Mouse (Mus musculus) forebrain, embryonic 12.5 days (tissue): ENCODE results near the gene Mical2. TPM values are rescaled to one million over a fixed set of nuclear protein-coding genes. Genes with fewer than 3 reads are reported as not detected.

Experiments used
- ATAC-seq: fragments of 200-750 bp; cut with Nextera tagmentation; 2 replicates; pipeline ENCODE4 v1.8.0; 2017; ENCODE audit warnings: moderate TSS enrichment; ENCODE audit not compliant: low FRiP score
- H3K27ac ChIP-seq: fragments of 300-500 bp; sonication (generic); 2 replicates; pipeline ENCODE4 v1.5.1; 2016; ENCODE audit warnings: mild to moderate bottlenecking
- H3K27me3 ChIP-seq: fragments of 300-500 bp; sonication (generic); 2 replicates; pipeline ENCODE4 v1.6.1; 2016; ENCODE audit warnings: mild to moderate bottlenecking
- H3K36me3 ChIP-seq: fragments of 300-500 bp; sonication (generic); replicated peaks from 2 replicates; pipeline ENCODE4 v1.6.1; 2016; ENCODE audit warnings: mild to moderate bottlenecking
- H3K4me1 ChIP-seq: fragments of 300-500 bp; sonication (generic); 2 replicates; pipeline ENCODE4 v1.6.1; 2016
- H3K4me2 ChIP-seq: fragments of 300-500 bp; sonication (generic); 2 replicates; pipeline ENCODE4 v1.6.1; 2016; ENCODE audit warnings: mild to moderate bottlenecking, moderate library complexity
- H3K4me3 ChIP-seq: fragments of 300-500 bp; sonication (generic); replicated peaks from 2 replicates; pipeline ENCODE4 v1.5.1; 2016; ENCODE audit warnings: mild to moderate bottlenecking
- H3K9ac ChIP-seq: fragments of 300-500 bp; sonication (generic); 2 replicates; pipeline ENCODE4 v1.6.1; 2016; ENCODE audit warnings: mild to moderate bottlenecking
- H3K9me3 ChIP-seq: fragments of 300-500 bp; sonication (generic); 2 replicates; pipeline ENCODE4 v1.6.1; 2016
- WGBS: fragments of 180-500 bp; shearing (Covaris S2); methylation state at CpG from one replicate; pipeline ENCODE4 v1.1.7; 2016; 5-methylcytosine and 5-hydroxymethylcytosine counted together
- polyA plus RNA-seq: library from polyadenylated mRNA; unstranded; fragments of >200 nt; fragmentation: Nextera tagmentation; extraction: Ambion mirVana; gene quantifications from 2 replicates; pipeline ENCODE4 v1.2.1, GENCODE M21; 2016

Gene Mical2
- polyA plus RNA-seq, 1 experiment from 2014 or later = 2.3 TPM

DNA sequence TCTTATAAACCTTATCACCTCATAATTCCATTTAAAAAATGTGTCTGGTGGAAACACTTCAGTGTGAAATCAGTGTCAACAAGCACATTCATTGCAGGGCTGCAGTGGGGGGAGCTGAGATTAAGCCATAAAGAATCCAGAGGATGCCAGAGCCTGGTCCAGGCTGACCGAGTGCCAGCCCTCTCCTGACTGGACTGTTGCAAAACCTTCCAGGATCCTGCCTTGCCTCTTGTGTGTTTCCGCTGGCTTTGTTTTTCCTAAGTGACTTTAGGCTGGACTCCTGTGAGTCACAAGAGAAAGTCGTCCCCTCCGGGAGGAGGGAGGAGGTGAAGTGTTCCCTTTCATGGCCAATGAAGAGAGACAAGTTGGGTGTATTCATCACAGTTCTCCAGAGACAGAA, 64.3 kb downstream of the Mical2 start:
- Histone ChIP-seq H3K9ac (no peak overlapping the region), H3K9me3 (no peaks in the 10 kb centered on the region), H3K4me2 (no peak overlapping the region), H3K36me3 (no peaks in the 10 kb centered on the region), H3K27ac (no peak overlapping the region), H3K4me1 (no peaks in the 10 kb centered on the region), H3K27me3 (0 out of 2 replicates have a peak, but pooled peaks cover 6% of the 10 kb centered on the region), H3K4me3 (no peak overlapping the region)
- no peak for ATAC-seq
- WGBS = 51% methylated on average over 4 of the region's 4 CpGs

DNA sequence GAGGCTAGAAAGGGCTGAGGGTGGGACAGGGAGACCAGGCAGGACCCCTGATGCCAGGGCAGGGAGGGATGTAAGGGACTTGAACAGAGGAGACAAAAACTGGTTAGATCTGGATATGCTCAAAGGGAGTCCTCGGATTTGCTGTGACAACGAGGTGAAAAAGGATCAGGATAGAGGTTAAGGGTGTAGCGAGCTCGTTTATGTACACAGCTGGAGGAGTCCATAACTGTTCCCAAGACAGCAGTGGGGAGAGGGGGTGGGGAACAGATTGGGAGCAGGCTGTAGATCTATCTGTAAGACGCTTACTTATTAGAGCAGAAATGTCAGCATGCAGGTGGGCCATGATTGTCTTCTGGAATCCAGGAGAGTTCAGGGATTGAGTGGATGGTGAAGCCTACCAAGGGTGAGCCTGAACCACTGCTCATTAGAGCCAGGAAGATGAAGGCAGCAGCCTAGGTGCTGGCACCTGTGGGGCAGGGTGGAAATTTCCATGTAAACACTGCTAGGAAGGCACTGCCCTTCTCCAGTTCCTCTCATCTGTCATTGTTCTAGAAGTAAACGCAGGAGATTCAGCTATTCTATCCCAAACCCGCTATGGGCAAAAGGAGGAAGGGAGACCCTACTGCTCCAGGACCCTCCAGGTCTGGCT, 67.9 kb downstream of the Mical2 start:
- Histone ChIP-seq H3K27me3 (no peaks in the 10 kb centered on the region), H3K4me3 (no peak overlapping the region), H3K9me3 (no peaks in the 10 kb centered on the region), H3K4me2 (no peak overlapping the region), H3K27ac (no peak overlapping the region), H3K4me1 (peaks cover 3% of the 10 kb centered on the region; the same call in 1 of the 2 replicates), H3K36me3 (no peaks in the 10 kb centered on the region), H3K9ac (no peak overlapping the region)
- WGBS = 52% methylated on average over 5 of the region's 7 CpGs
- ATAC-seq = no peak

DNA sequence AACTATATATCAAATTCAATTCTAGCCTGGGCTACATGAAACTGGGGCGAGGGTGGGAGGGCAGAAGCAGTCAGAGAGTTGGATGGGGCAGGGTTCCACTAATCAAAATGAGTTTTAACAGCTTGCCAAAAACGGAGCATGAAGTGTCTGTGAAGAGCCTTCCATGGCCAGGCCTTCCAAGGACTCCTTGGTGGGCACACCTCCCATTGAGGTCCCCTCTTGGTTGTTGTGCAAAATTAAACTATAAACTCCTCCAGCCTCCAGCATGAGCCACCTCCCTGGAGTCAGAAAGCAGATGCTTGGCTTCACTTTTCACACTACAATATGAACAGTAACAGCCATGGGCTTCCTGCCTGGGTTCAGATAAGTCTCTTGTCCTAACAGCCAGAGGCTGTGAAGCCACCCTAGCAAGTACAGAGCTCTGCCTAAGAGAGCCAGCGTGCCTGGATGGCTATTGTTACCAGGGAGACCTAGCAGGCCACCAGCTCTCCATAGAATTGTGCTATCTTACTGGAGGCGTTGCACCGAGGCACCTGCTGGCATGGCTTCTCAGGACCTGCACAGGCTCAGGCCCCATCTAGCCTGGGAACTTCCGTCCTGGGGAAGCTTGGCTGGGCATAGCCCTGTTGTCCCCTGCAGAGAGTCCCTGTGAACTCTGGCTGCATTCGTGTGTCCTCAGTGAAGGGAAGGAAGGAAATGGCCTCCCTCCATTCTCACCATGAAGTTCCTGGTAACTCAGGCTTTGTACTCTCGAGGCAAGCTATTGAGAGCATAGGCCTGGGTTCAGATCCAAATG, 70.0 kb downstream of the Mical2 start:
- Histone ChIP-seq H3K9me3 (no peaks in the 10 kb centered on the region), H3K27ac (no peak overlapping the region), H3K9ac (no peak overlapping the region), H3K4me3 (no peak overlapping the region), H3K4me2 (no peak overlapping the region), H3K4me1 (peaks cover 7% of the 10 kb centered on the region; the same call in 1 of the 2 replicates), H3K36me3 (no peaks in the 10 kb centered on the region), H3K27me3 (no peaks in the 10 kb centered on the region)
- whole genome bisulfite sequencing = 65% methylated on average over 8 of the region's 8 CpGs
- no peak for ATAC-seq

DNA sequence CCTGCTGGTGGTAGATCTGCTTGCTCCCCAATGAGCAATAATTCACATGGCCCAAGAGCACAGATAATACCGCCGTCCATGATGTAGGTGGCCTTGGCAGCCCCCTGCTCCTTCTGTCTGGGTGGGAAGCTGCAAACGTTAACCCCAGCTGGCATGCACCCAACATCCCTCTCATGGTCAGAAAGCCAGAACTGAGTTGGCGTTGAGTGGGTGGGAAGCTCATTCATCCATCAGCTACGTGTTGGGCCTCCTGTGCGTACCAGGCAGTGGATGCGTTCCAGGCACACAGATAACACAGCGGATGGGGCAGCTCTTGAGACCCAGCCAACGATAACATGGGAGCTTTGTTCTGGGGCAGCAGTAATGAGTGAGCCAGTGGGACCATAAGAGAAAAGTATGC, 72.4 kb downstream of the Mical2 start:
- WGBS = 92% methylated on average over 9 of the region's 9 CpGs
- Histone ChIP-seq H3K4me3 (no peak overlapping the region), H3K36me3 (no peaks in the 10 kb centered on the region), H3K27ac (no peak overlapping the region), H3K4me2 (no peak overlapping the region), H3K9ac (no peak overlapping the region), H3K9me3 (no peaks in the 10 kb centered on the region), H3K4me1 (peaks cover 7% of the 10 kb centered on the region; the same call in 1 of the 2 replicates), H3K27me3 (no peaks in the 10 kb centered on the region)
- ATAC-seq = no peak

DNA sequence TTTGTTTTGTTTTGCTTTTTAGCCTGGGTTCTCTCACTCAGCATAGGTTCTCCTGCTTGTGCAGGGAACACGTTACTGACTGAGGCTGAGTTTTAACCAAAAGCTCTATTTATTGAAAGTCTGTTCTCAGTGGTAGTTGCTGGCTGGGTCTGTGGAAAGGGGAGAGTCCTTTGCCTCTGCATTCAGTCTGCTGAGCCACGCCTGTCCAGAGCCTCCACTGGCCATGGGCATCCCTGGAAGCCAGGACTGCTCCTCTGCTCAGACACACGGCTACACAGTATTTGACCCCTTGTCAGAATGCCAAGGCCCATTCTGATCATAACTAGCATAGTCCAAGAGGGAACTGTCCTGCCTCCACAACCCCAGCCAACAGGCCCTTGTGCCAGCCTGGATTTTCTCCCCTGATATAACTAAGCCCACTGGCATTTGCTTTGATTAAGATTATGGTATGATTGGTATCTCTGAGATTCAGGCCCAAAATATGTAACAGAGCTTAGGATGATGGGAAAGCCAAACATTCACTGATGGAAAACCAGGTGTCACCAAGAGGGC, 73.3 kb downstream of the Mical2 start:
- no peak overlapping the region for H3K4me2 ChIP-seq
- no peak for ATAC-seq
- H3K4me3 ChIP-seq = no peak overlapping the region
- no peaks in the 10 kb centered on the region for H3K27me3 ChIP-seq
- H3K4me1 ChIP-seq = peaks cover 7% of the 10 kb centered on the region; the same call in 1 of the 2 replicates
- H3K9me3 ChIP-seq = no peaks in the 10 kb centered on the region
- no peak overlapping the region for H3K27ac ChIP-seq
- 76% methylated on average over 3 of the region's 3 CpGs for WGBS
- H3K9ac ChIP-seq = no peak overlapping the region
- H3K36me3 ChIP-seq = no peaks in the 10 kb centered on the region

DNA sequence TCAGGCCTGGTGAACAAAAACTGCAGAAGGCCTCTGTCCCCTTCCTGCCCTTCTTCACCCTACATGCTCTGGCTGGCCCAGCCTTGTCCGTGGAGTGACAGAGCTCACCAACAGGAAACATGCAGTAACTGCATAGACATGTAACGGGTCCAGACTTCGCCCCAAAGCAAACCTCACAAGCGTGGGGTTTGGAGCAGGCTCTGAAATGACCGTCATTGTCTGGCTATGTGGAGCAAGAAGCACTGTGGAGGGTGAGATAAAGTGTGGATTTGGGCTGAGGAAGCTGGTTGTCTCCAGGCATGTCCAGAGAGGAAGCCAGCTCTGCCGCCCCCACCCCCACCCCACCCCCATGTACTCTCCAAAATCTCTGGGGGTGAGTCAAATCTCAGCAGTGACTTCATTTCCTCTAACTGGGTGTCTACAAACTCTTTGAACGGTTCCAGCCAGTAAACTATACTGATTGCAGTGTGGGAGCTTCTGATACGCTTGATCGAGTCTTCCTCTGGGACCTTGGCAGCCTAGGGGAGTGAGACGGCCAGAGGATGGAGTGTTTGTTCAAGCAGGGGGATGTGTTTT, 74.0 kb downstream of the Mical2 start:
- Histone ChIP-seq H3K36me3 (no peaks in the 10 kb centered on the region), H3K4me1 (peaks cover 7% of the 10 kb centered on the region; the same call in 1 of the 2 replicates), H3K27me3 (no peaks in the 10 kb centered on the region), H3K9ac (no peak overlapping the region), H3K9me3 (no peaks in the 10 kb centered on the region), H3K4me2 (no peak overlapping the region), H3K4me3 (no peak overlapping the region), H3K27ac (no peak overlapping the region)
- 79% methylated on average over 10 of the region's 10 CpGs for WGBS
- no peak for ATAC-seq

DNA sequence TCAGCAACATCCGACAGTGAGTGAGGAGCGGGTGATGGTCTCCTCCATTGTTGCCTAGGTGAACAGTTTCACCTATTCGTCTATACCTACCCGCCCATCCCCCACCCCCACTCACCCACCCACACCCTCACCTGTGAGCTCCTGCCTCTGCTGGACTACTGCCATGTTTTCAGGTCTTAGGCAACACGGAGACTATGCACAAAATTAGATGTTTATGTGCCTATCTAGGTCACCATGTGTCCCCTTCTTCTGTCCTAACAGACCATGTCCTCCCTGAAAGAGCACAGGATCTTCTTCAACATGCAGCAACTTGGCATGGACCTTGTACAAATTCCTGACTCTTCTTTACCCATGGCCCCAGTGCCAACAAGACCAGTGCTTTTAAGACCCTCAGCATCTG, 74.5 kb downstream of the Mical2 start:
- WGBS = 91% methylated on average over 5 of the region's 5 CpGs
- ATAC-seq = no peak
- Histone ChIP-seq H3K4me3 (no peak overlapping the region), H3K36me3 (no peaks in the 10 kb centered on the region), H3K27ac (no peak overlapping the region), H3K4me2 (no peak overlapping the region), H3K27me3 (no peaks in the 10 kb centered on the region), H3K4me1 (peaks cover 7% of the 10 kb centered on the region; the same call in 1 of the 2 replicates), H3K9me3 (no peaks in the 10 kb centered on the region), H3K9ac (no peak overlapping the region)

DNA sequence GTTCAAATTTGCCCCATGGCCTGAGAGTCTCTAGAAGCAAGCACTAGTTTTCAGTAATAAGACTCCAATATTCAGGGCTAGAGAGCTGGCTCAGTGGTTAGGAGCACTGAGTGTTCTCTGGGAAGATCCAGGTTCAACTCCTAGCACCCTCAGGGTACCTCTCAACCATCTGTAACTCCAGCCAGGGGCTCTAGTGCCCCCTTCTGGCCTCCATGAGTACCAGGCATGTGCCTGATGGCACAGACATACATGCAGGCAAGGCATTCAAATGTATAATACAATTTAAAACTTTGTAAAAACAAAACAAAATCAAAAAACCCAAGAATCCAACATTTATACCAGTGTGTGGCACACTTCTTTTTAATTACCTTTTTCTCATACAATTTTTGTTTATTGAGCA, 75.4 kb downstream of the Mical2 start:
- no peak for ATAC-seq
- Histone ChIP-seq H3K36me3 (no peaks in the 10 kb centered on the region), H3K27me3 (no peaks in the 10 kb centered on the region), H3K9ac (no peak overlapping the region), H3K4me2 (no peak overlapping the region), H3K27ac (no peak overlapping the region), H3K4me3 (no peak overlapping the region), H3K4me1 (0 out of 2 replicates have a peak, but pooled peaks cover 4% of the 10 kb centered on the region), H3K9me3 (no peaks in the 10 kb centered on the region)

DNA sequence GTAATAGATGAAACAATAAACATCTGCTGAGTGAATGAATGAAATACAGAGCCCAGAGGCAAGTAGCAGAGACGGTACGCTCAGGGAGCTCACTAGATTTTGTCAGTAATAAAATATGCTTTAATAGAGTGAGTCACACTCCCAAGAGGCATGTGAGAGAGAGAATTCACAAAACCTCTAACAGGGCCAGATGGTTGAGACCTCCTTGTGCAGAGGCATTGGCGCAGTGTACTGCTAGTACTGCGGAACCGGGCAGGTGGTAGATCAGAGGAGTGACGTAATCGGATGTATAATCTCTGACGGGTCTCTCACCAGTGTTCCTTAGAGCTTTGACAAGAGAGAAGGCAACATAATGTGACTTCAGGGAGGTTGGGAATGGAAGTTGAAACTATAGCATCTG, 78.7 kb downstream of the Mical2 start:
- Histone ChIP-seq H3K36me3 (no peaks in the 10 kb centered on the region), H3K4me3 (no peak overlapping the region), H3K9ac (no peak overlapping the region), H3K4me1 (0 out of 2 replicates have a peak, but pooled peaks cover 2% of the 10 kb centered on the region), H3K9me3 (no peaks in the 10 kb centered on the region), H3K27ac (no peak overlapping the region), H3K4me2 (no peak overlapping the region), H3K27me3 (no peaks in the 10 kb centered on the region)
- no peak for ATAC-seq
- WGBS = 89% methylated on average over 8 of the region's 8 CpGs

DNA sequence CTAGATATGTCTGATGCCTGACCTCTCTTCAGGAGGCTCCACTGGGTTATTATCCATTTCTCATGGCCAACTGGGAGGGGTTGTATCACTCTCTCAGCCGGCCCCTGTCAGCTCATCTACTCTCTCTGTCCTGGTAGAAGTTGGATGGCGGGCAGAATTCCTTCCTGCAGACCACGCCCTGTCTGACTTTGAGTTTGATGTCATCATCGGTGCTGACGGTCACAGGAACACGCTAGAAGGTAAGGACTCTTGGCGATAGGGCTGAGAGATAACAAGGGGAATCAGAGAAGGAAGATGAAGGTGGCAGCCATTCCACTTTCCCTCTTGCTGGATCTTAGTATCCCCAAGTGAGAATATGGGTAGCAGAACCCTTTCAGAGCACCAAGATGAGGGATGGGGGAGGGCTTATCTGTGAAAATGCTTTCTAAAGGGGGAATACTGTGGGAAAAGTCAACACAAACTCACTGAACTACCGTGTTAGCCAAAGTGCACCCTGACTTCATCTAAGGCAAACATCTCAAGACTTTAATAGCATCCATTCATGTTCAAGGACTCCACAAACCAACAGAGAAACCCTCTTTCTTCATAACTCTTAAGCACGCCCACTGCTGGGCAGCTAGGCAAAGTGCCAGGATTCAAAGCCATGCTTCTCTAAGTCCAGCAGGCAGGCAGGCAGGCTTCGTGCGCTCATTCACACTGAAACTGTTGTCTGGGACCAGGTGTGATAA, 83.8 kb downstream of the Mical2 start:
- Histone ChIP-seq H3K4me1 (no peaks in the 10 kb centered on the region), H3K4me3 (no peak overlapping the region), H3K9me3 (no peaks in the 10 kb centered on the region), H3K27ac (no peak overlapping the region), H3K36me3 (no peaks in the 10 kb centered on the region), H3K4me2 (no peak overlapping the region), H3K9ac (no peak overlapping the region), H3K27me3 (no peaks in the 10 kb centered on the region; the same call in 1 of the 2 replicates)
- ATAC-seq = no peak
- 89% methylated on average over 11 of the region's 11 CpGs for WGBS

DNA sequence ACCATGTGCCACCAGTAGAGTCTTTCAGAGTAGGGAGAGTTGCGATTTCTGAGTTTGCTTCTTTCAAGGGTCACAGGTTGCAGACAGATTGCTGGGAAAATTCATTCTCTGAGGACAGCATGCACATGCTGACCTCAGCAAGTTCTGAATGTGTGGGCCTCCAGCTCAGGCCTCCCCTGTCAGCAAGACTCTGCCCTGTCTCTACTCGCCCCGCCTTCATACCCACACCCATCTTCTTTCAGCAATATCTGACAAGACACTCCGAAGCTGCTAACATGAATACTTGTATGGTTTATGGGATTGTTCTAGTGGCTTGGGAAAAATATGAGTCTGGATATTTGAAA, 84.3 kb downstream of the Mical2 start:
- no peak overlapping the region for H3K4me2 ChIP-seq
- no peak overlapping the region for H3K4me3 ChIP-seq
- ATAC-seq = no peak
- no peak overlapping the region for H3K27ac ChIP-seq
- no peaks in the 10 kb centered on the region for H3K4me1 ChIP-seq
- H3K9me3 ChIP-seq = no peaks in the 10 kb centered on the region
- 93% methylated on average over 4 of the region's 4 CpGs for WGBS
- no peaks in the 10 kb centered on the region; the same call in 1 of the 2 replicates for H3K27me3 ChIP-seq
- H3K9ac ChIP-seq = no peak overlapping the region
- no peaks in the 10 kb centered on the region for H3K36me3 ChIP-seq

DNA sequence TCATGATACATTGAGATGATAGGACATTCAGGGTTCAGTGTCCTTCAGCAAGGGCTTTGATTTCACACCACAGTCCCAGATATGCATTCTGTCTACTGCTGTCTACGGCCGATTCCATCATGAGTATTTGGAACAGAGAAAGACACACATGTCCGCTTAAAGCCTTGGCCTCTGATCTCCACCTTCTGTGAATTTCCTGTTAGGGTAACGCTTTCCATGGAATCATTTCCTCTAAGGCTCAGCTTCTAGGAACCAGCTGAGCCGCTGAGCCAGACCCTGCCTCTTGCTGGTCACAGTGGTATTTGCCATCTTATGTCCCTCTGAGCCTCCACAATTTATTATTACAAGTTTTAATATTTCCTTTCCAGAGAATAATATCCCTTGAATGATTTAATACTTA, 87.6 kb downstream of the Mical2 start:
- H3K9ac ChIP-seq = no peak overlapping the region
- no peaks in the 10 kb centered on the region; the same call in 1 of the 2 replicates for H3K27me3 ChIP-seq
- no peaks in the 10 kb centered on the region for H3K9me3 ChIP-seq
- no peak for ATAC-seq
- no peaks in the 10 kb centered on the region for H3K4me1 ChIP-seq
- WGBS = 90% methylated on average over 5 of the region's 5 CpGs
- H3K4me2 ChIP-seq = no peak overlapping the region
- no peaks in the 10 kb centered on the region for H3K36me3 ChIP-seq
- no peak overlapping the region for H3K4me3 ChIP-seq
- no peak overlapping the region for H3K27ac ChIP-seq
